Mouse (Mus musculus) stomach, embryonic 14.5 days (tissue): ENCODE results near the gene Elf2. TPM values are rescaled to one million over a fixed set of nuclear protein-coding genes. Genes with fewer than 3 reads are reported as not detected.

Experiments
- ATAC-seq: fragments of 200-750 bp; cut with Nextera tagmentation; 2 replicates; pipeline ENCODE4 v1.8.0; 2017; ENCODE audit warnings: low read depth, moderate TSS enrichment; ENCODE audit not compliant: insufficient number of reproducible peaks, insufficient read depth, low FRiP score
- H3K27ac ChIP-seq: fragments of 300-500 bp; sonication (generic); 2 replicates; pipeline ENCODE4 v1.5.1; 2014; ENCODE audit warnings: mild to moderate bottlenecking, low read length, moderate library complexity, mixed read lengths
- H3K27me3 ChIP-seq: fragments of 300-500 bp; sonication (generic); 2 replicates; pipeline ENCODE4 v1.6.1; 2014; ENCODE audit warnings: low read length, control low read depth, mixed read lengths; ENCODE audit not compliant: control insufficient read depth, insufficient read depth
- H3K36me3 ChIP-seq: fragments of 300-500 bp; sonication (generic); 2 replicates; pipeline ENCODE4 v1.6.1; 2014; ENCODE audit warnings: mild to moderate bottlenecking, control low read depth, low read length, moderate library complexity, mixed read lengths; ENCODE audit not compliant: control insufficient read depth, insufficient read depth
- H3K4me1 ChIP-seq: fragments of 300-500 bp; sonication (generic); 2 replicates; pipeline ENCODE4 v1.6.1; 2014; ENCODE audit warnings: low read length, control low read depth, mixed read lengths; ENCODE audit not compliant: control insufficient read depth, insufficient read depth
- H3K4me2 ChIP-seq: fragments of 300-500 bp; sonication (generic); replicated peaks from 2 replicates; pipeline ENCODE4 v1.6.1; 2014; ENCODE audit warnings: low read depth, low read length, control low read depth
- H3K4me3 ChIP-seq: fragments of 300-500 bp; sonication (generic); 2 replicates; pipeline ENCODE4 v1.5.1; 2014; ENCODE audit warnings: low read depth, low read length, control low read depth
- H3K9ac ChIP-seq: fragments of 300-500 bp; sonication (generic); replicated peaks from 2 replicates; pipeline ENCODE4 v1.6.1; 2014; ENCODE audit warnings: low read depth, mild to moderate bottlenecking, control low read depth, low read length, moderate library complexity, mixed read lengths
- H3K9me3 ChIP-seq: fragments of 300-500 bp; sonication (generic); 2 replicates; pipeline ENCODE4 v1.6.1; 2016; ENCODE audit warnings: low read depth, low read length, control low read depth; ENCODE audit not compliant: control insufficient read depth
- WGBS: fragments of 180-500 bp; shearing (Covaris S2); extraction: QIAGEN DNeasy Blood & Tissue Kit; methylation state at CpG from one replicate; pipeline ENCODE4 v1.1.7; 2014; 5-methylcytosine and 5-hydroxymethylcytosine counted together
- polyA plus RNA-seq: library from polyadenylated mRNA; unstranded; fragments of >200 nt; fragmentation: Nextera tagmentation; extraction: Ambion mirVana; gene quantifications from 2 replicates; pipeline ENCODE4 v1.2.1, GENCODE M21; 2014

The Elf2 gene
- polyA plus RNA-seq, 1 experiment from 2014 or later, result 72.6 TPM

GRCm38 (mm10) chr3:51233474-51233873, 107.0 kb downstream of the Elf2 start:
- Histone ChIP-seq H3K27ac (peak overlapping the region; percentile 13; the same call in 1 of the 2 replicates), H3K4me2 (no peak overlapping the region), H3K4me1 (peaks cover 6% of the 10 kb centered on the region), H3K9me3 (no peaks in the 10 kb centered on the region), H3K36me3 (no peaks in the 10 kb centered on the region), H3K27me3 (no peaks in the 10 kb centered on the region), H3K9ac (no peak overlapping the region), H3K4me3 (no peak overlapping the region)
- ATAC-seq, result peak; percentile 37; the same call in 1 of the 2 replicates
- WGBS, result 37% methylated on average over 5 of the region's 5 CpGs

DNA sequence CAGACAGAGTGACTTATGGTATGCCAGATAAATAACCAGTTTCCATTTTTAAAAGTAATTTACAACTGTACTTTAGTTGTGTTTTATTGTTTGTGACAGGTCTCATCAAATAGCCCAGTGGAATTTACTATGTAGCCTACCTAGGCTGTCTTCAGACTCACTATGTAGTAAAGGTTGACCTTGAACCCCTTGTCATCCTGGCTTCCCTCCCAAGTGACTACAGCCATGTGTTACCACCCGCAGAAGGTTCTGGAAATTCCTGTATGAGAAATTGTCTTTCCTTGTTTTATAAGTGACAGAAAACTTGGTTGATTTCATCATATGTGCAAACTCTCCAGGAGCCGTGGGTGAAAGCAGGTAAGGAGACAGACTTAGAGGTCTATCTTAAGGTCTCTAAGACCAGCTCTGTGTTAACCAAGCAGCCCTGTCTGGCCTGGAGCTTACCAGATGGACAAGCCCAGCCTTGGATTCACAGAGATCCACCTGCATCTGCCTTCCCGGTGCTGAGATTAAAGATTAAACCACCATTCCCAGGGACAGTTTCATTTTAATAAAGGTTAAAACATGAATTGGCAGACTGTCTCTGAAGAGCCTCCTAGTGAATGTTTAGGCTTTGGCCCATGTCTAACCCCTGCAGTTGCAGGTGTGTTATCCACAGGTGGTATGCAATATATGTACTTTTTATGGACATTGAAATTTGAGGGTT, 108.1 kb downstream of the Elf2 start:
- no peak overlapping the region for H3K4me2 ChIP-seq
- H3K4me1 ChIP-seq, result peaks cover 6% of the 10 kb centered on the region
- ATAC-seq, result no peak
- H3K27me3 ChIP-seq, result no peaks in the 10 kb centered on the region
- no peak overlapping the region for H3K4me3 ChIP-seq
- no peak overlapping the region for H3K27ac ChIP-seq
- no peaks in the 10 kb centered on the region for H3K9me3 ChIP-seq
- H3K9ac ChIP-seq, result no peak overlapping the region
- H3K36me3 ChIP-seq, result no peaks in the 10 kb centered on the region
- 86% methylated on average over 3 of the region's 3 CpGs for WGBS

DNA sequence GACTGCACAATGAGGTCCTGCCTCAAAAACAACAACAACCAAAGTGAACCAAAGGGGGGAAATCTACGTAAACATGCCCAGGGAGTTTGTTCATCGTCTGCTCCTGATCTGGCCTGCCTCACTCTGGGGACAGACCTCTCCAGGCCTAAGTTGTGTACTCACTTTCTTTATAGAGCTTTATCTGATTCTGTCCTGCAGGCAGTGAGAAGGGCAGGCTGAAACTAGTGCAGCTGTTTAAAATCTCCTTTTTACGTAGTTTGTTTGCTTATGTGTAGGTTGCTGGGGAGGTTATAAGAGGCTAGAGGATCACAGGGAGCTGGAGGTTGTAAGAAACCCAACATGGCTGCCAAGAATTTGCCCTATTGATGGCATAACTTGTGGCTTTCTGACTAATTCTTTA, 109.0 kb downstream of the Elf2 start:
- Histone ChIP-seq H3K36me3 (no peaks in the 10 kb centered on the region), H3K4me2 (no peak overlapping the region), H3K4me3 (no peak overlapping the region), H3K4me1 (peaks cover 6% of the 10 kb centered on the region), H3K9me3 (no peaks in the 10 kb centered on the region), H3K27me3 (no peaks in the 10 kb centered on the region), H3K9ac (peak overlapping the region; percentile 6; the same call in 1 of the 2 replicates), H3K27ac (peak overlapping the region; percentile 12; the same call in 1 of the 2 replicates)
- 63% methylated on average over 3 of the region's 3 CpGs for WGBS
- peak; percentile 39; the same call in 1 of the 2 replicates for ATAC-seq

GRCm38 (mm10) chr3:51230886-51231285, 109.6 kb downstream of the Elf2 start:
- WGBS, result 62% methylated on average over 5 of the region's 5 CpGs
- H3K9ac ChIP-seq, result no peak overlapping the region
- H3K36me3 ChIP-seq, result no peaks in the 10 kb centered on the region
- H3K27me3 ChIP-seq, result no peaks in the 10 kb centered on the region
- peak overlapping the region; percentile 12; the same call in 1 of the 2 replicates for H3K27ac ChIP-seq
- ATAC-seq, result no peak
- H3K4me3 ChIP-seq, result no peak overlapping the region
- no peaks in the 10 kb centered on the region for H3K9me3 ChIP-seq
- H3K4me2 ChIP-seq, result no peak overlapping the region
- H3K4me1 ChIP-seq, result peaks cover 8% of the 10 kb centered on the region

- H3K36me3 ChIP-seq, result no peaks in the 10 kb centered on the region
- peak; percentile 16; the same call in 1 of the 2 replicates for ATAC-seq
- no peak overlapping the region for H3K4me2 ChIP-seq
- no peak overlapping the region for H3K9ac ChIP-seq
- WGBS, result 86% methylated on average over 6 of the region's 6 CpGs
- no peak overlapping the region for H3K27ac ChIP-seq
- peaks cover 11% of the 10 kb centered on the region for H3K4me1 ChIP-seq
- no peaks in the 10 kb centered on the region for H3K9me3 ChIP-seq
- no peak overlapping the region for H3K4me3 ChIP-seq
- no peaks in the 10 kb centered on the region for H3K27me3 ChIP-seq
Measured at GRCm38 (mm10) chr3:51230146-51230835, 110.2 kb downstream of the Elf2 start.

GRCm38 (mm10) chr3:51229226-51229625, 111.2 kb downstream of the Elf2 start:
- Histone ChIP-seq H3K4me2 (no peak overlapping the region), H3K36me3 (no peaks in the 10 kb centered on the region), H3K4me1 (peaks cover 11% of the 10 kb centered on the region), H3K27ac (no peak overlapping the region), H3K9ac (no peak overlapping the region), H3K4me3 (no peak overlapping the region), H3K27me3 (no peaks in the 10 kb centered on the region), H3K9me3 (no peaks in the 10 kb centered on the region)
- no peak for ATAC-seq
- 66% methylated on average over 3 of the region's 3 CpGs for WGBS

- no peak for ATAC-seq
- H3K4me3 ChIP-seq, result no peak overlapping the region
- no peaks in the 10 kb centered on the region for H3K27me3 ChIP-seq
- no peaks in the 10 kb centered on the region for H3K36me3 ChIP-seq
- peaks cover 11% of the 10 kb centered on the region for H3K4me1 ChIP-seq
- no peak overlapping the region for H3K27ac ChIP-seq
- no peak overlapping the region for H3K4me2 ChIP-seq
- WGBS, result 76% methylated on average over 9 of the region's 9 CpGs
- no peak overlapping the region for H3K9ac ChIP-seq
- H3K9me3 ChIP-seq, result no peaks in the 10 kb centered on the region
Measured at GRCm38 (mm10) chr3:51228821-51229205, 111.7 kb downstream of the Elf2 start.

- H3K27ac ChIP-seq, result no peak overlapping the region
- H3K36me3 ChIP-seq, result no peaks in the 10 kb centered on the region
- H3K4me3 ChIP-seq, result no peak overlapping the region
- H3K4me2 ChIP-seq, result no peak overlapping the region
- H3K9ac ChIP-seq, result no peak overlapping the region
- H3K4me1 ChIP-seq, result peaks cover 6% of the 10 kb centered on the region; the same call in 1 of the 2 replicates
- 79% methylated on average over 10 of the region's 10 CpGs for WGBS
- ATAC-seq, result no peak
- H3K27me3 ChIP-seq, result no peaks in the 10 kb centered on the region
- H3K9me3 ChIP-seq, result no peaks in the 10 kb centered on the region
Measured at GRCm38 (mm10) chr3:51228038-51228820, 112.2 kb downstream of the Elf2 start.
